ENCODE assay signal across 8 mouse cellular contexts in genomic region chr11:33917574-33917973, GRCm38 (mm10). TPM values are rescaled to one million over a fixed set of nuclear protein-coding genes. Genes with fewer than 3 reads are reported as not detected.
DNase-seq lines count a peak whose midpoint lies in the region; ATAC-seq and TF ChIP-seq lines count a peak whose summit lies in the region.

No protein-coding gene starts in this region.

- peaks cover 6% of the 10 kb centered on the region for H3K4me1 ChIP-seq in heart, embryonic 12.5 days (replicated peaks)

- WGBS in heart, embryonic 12.5 days, result 21% methylated on average over 6 of the region's 6 CpGs

- H3K9ac ChIP-seq in heart, embryonic 12.5 days, result no peak overlapping the region

- H3K27ac ChIP-seq in heart, embryonic 12.5 days (ENCODE audit: poor library complexity, severe bottlenecking), result no peak overlapping the region
- no peak overlapping the region for H3K27ac ChIP-seq in layer of hippocampus, adult 2 months

- peak; percentile 47; the same call in 1 of the 2 replicates for ATAC-seq in heart, embryonic 12.5 days (ENCODE audit: insufficient number of reproducible peaks, low FRiP score)
- no peak for ATAC-seq in erythroid progenitor cell, adult 5-6 weeks (replicated peaks; ENCODE audit: low FRiP score, poor library complexity, severe bottlenecking)

- TF ChIP-seq CTCF in layer of hippocampus, adult 2 months (conservative IDR thresholded peaks at IDR 0.05), result peak; percentile 100

- no peaks in the 10 kb centered on the region for H3K36me3 ChIP-seq in heart, embryonic 12.5 days

- H3K4me3 ChIP-seq in heart, embryonic 12.5 days, result no peak overlapping the region
- H3K4me3 ChIP-seq in layer of hippocampus, adult 2 months, result no peak overlapping the region

- no peaks in the 10 kb centered on the region for H3K9me3 ChIP-seq in heart, embryonic 12.5 days (replicated peaks)

- peak; percentile 41 for DNase-seq in ES-CJ7 (ENCODE audit: low read depth, low spot score)
- peak; percentile 83 for DNase-seq in adrenal gland, postnatal 10 days
- DNase-seq in embryo, embryonic 11.5 days (ENCODE audit: low read depth, low spot score), result peak; percentile 56
- peak; percentile 46 to 83 for DNase-seq in layer of hippocampus, adult 2 months (ENCODE audit: low spot score in 2 of 2)
- peak; percentile 76 for DNase-seq in lung, postnatal 14 days
- DNase-seq in retina, embryonic 14.5 days (ENCODE audit: low spot score), result peak; percentile 90

- H3K27me3 ChIP-seq in heart, embryonic 12.5 days (replicated peaks), result peaks cover 17% of the 10 kb centered on the region

- no peak overlapping the region for H3K4me2 ChIP-seq in heart, embryonic 12.5 days

RNA-seq across cellular contexts. Expression of gene Kcnmb1, which starts 45.2 kb away (rescaled TPM):
- total RNA-seq in adrenal gland, postnatal 10 days (2021), result under 1 TPM; 0.12 to 0.42 TPM
- polyA plus RNA-seq in heart, embryonic 12.5 days (2016; fragmentation: Nextera tagmentation; extraction: Ambion mirVana), result 4.6 and 4.7 TPM in 2 replicates
- under 1 TPM; 0.41 to 0.42 TPM for total RNA-seq in layer of hippocampus, adult 2 months (2021)
- total RNA-seq in erythroid progenitor cell, adult 5-6 weeks (2015; ENCODE audit: low replicate concordance), result not detected in 2 replicates
- not detected in 2 replicates for total RNA-seq in erythroid progenitor cell, adult 5-6 weeks (2017; ENCODE audit: low replicate concordance)
